8 mouse cellular contexts compared by ENCODE assay signal in the genomic region with DNA sequence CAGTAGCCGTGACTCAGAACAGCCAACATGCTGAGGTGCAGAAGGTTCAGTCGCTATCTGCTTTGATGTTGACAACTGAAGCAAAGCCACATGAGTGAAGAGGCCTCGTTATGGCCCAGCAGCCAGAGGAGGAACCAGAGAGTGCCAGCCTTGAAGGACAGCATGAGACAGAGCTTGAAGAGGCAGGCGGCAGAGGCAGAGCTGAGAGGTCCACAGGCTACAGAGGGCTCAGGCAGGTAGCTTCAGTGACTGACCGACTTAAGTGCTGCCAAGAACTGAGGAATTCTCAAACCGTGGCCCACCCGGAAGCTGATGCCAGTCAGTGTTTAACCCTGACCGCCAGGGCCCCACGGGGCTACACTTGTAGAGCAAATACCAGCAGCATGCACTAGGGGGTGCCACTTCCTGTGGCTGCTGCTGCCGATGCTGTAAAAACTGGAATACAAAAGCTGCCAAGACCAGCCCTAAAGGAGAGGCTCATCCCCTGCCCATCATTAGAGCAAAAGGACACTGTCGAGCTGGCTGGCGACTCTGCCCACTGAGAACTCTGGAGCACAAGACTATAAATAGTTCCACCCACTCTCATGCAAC. TPM values are rescaled to one million over a fixed set of nuclear protein-coding genes. Genes with fewer than 3 reads are reported as not detected.
A peak's percentile ranks its signal among the peaks of the same experiment; 100 is the strongest.
DNase-seq lines count a peak whose midpoint lies in the region; ATAC-seq lines count a peak whose summit lies in the region.
"Had no signal": no experiment of that assay in that cellular context is flagged by ENCODE, and none has a peak within 500 bp of the region (broad histone marks: within the 10 kb centered on the region; RNA-seq: fewer than 3 reads in every experiment).

No protein-coding gene starts in this region.

- H3K9me3 ChIP-seq in midbrain, embryonic 10.5 days (replicated peaks): peaks cover 16% of the 10 kb centered on the region; the same call in 1 of the 2 replicates
- no peaks in the 10 kb centered on the region for H3K9me3 ChIP-seq in midbrain, embryonic 15.5 days
- no peaks in the 10 kb centered on the region for H3K9me3 ChIP-seq in hindbrain, embryonic 11.5 days (ENCODE audit: control insufficient read depth, low read length)

- no peak overlapping the region for H3K4me3 ChIP-seq in midbrain, embryonic 10.5 days
- H3K4me3 ChIP-seq in midbrain, embryonic 15.5 days: no peak overlapping the region
- H3K4me3 ChIP-seq in hindbrain, embryonic 11.5 days (ENCODE audit: low read depth, low read length): no peak overlapping the region
- H3K4me3 ChIP-seq: megakaryocyte, embryonic 14.5 days had no signal

- ATAC-seq in midbrain, embryonic 15.5 days (replicated peaks): no peak
- ATAC-seq in hindbrain, embryonic 11.5 days (ENCODE audit: low FRiP score): no peak

- H3K36me3 ChIP-seq in midbrain, embryonic 10.5 days: no peaks in the 10 kb centered on the region
- no peaks in the 10 kb centered on the region for H3K36me3 ChIP-seq in midbrain, embryonic 15.5 days (replicated peaks)
- no peaks in the 10 kb centered on the region for H3K36me3 ChIP-seq in hindbrain, embryonic 11.5 days (ENCODE audit: control insufficient read depth, insufficient read depth, low read length)

- H3K4me2 ChIP-seq in midbrain, embryonic 15.5 days: no peak overlapping the region
- no peak overlapping the region for H3K4me2 ChIP-seq in hindbrain, embryonic 11.5 days (replicated peaks; ENCODE audit: low read depth, low read length)

- WGBS in midbrain, embryonic 10.5 days: 73% methylated on average over 12 of the region's 12 CpGs
- 66% methylated on average over 12 of the region's 12 CpGs for WGBS in midbrain, embryonic 15.5 days
- WGBS in hindbrain, embryonic 11.5 days: 64% methylated on average over 12 of the region's 12 CpGs

- H3K4me1 ChIP-seq in midbrain, embryonic 10.5 days: peaks cover 13% of the 10 kb centered on the region
- peaks cover 11% of the 10 kb centered on the region for H3K4me1 ChIP-seq in midbrain, embryonic 15.5 days
- peaks cover 5% of the 10 kb centered on the region; the same call in 1 of the 2 replicates for H3K4me1 ChIP-seq in hindbrain, embryonic 11.5 days (replicated peaks; ENCODE audit: control insufficient read depth, insufficient read depth, low read length)

- peak overlapping the region; percentile 63 for H3K27ac ChIP-seq in midbrain, embryonic 10.5 days (replicated peaks)
- H3K27ac ChIP-seq in midbrain, embryonic 15.5 days: no peak overlapping the region
- H3K27ac ChIP-seq in hindbrain, embryonic 11.5 days (ENCODE audit: low read depth, low read length): no peak overlapping the region

- H3K9ac ChIP-seq in midbrain, embryonic 15.5 days: no peak overlapping the region
- no peak overlapping the region for H3K9ac ChIP-seq in hindbrain, embryonic 11.5 days (ENCODE audit: low read depth, low read length)

- H3K27me3 ChIP-seq in midbrain, embryonic 10.5 days (ENCODE audit: low read depth, poor library complexity, severe bottlenecking): no peaks in the 10 kb centered on the region
- H3K27me3 ChIP-seq in midbrain, embryonic 15.5 days (replicated peaks): no peaks in the 10 kb centered on the region
- H3K27me3 ChIP-seq in hindbrain, embryonic 11.5 days (ENCODE audit: control insufficient read depth, insufficient read depth, low read length): no peaks in the 10 kb centered on the region

- no peak for DNase-seq in midbrain, embryonic 10.5 days (ENCODE audit: low spot score)
- peak; percentile 70 for DNase-seq in R1 (ENCODE audit: low read depth, low spot score)
- DNase-seq in cerebellum, adult 8-10 months: peak; percentile 58
- DNase-seq in hindbrain, embryonic 11.5 days (ENCODE audit: low spot score): peak; percentile 46
- DNase-seq in lung, postnatal 10 days: peak; percentile 83
- DNase-seq in spleen, postnatal 4 days (ENCODE audit: low spot score in 2 of 2): peak; percentile 40 to 79

RNA-seq across cellular contexts. Expression of a gene that starts 59.1 kb away (rescaled TPM):
- polyA plus RNA-seq in midbrain, embryonic 10.5 days (2016; fragmentation: Nextera tagmentation; extraction: Ambion mirVana): 6.8 TPM in 2 replicates
- polyA plus RNA-seq in midbrain, embryonic 15.5 days (2015; fragmentation: Nextera tagmentation; extraction: Ambion mirVana): 6.7 and 7.9 TPM in 2 replicates
- polyA plus RNA-seq in hindbrain, embryonic 11.5 days (2014; fragmentation: Nextera tagmentation; extraction: Ambion mirVana): 7.8 and 9.2 TPM in 2 replicates
